Mouse (Mus musculus): ENCODE data around the gene Kcnh2. TPM values are rescaled to one million over a fixed set of nuclear protein-coding genes. Genes with fewer than 3 reads are reported as not detected.

The Kcnh2 gene
- total RNA-seq, 1 experiment from 2014 or later = 2.6 TPM

- ATAC-seq (replicated peaks in 1 of 2; ENCODE audit: insufficient read depth in 1 of 2, low FRiP score in 2 of 2, low TSS enrichment in 1 of 2, low read depth in 1 of 2, poor library complexity in 2 of 2, severe bottlenecking in 2 of 2) = no peak
Observed at GRCm38 (mm10) chr5:24291954-24292353, 59.5 kb downstream of the Kcnh2 start.

GRCm38 (mm10) chr5:24286221-24286970, 65.0 kb downstream of the Kcnh2 start:
- ATAC-seq (replicated peaks in 1 of 2; ENCODE audit: insufficient read depth in 1 of 2, low FRiP score in 2 of 2, low TSS enrichment in 1 of 2, low read depth in 1 of 2, poor library complexity in 2 of 2, severe bottlenecking in 2 of 2) = no peak

DNA sequence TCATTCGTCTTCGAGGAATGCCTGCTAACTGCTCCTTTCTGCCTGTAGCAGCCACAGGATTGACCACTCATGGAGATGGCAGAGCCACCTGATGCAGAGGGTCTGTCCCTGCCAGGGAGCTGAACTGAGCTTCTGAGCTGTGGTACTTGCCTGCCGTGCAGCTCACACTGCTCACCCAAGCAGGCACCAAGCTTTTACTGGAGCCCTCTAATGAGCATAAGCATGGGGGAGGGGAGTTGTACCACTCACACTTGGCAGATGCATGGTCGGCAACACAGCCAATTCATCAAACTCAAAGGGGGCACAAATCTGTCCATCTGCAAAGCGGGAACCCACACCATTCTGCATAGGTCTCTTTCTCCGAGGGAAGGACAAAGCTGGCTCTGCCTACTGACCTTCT, 67.3 kb downstream of the Kcnh2 start:
- ATAC-seq (replicated peaks in 1 of 2; ENCODE audit: insufficient read depth in 1 of 2, low FRiP score in 2 of 2, low TSS enrichment in 1 of 2, low read depth in 1 of 2, poor library complexity in 2 of 2, severe bottlenecking in 2 of 2) = no peak

- no peak for ATAC-seq (replicated peaks in 1 of 2; ENCODE audit: insufficient read depth in 1 of 2, low FRiP score in 2 of 2, low TSS enrichment in 1 of 2, low read depth in 1 of 2, poor library complexity in 2 of 2, severe bottlenecking in 2 of 2)
Observed at GRCm38 (mm10) chr5:24283181-24283580, 68.2 kb downstream of the Kcnh2 start.

DNA sequence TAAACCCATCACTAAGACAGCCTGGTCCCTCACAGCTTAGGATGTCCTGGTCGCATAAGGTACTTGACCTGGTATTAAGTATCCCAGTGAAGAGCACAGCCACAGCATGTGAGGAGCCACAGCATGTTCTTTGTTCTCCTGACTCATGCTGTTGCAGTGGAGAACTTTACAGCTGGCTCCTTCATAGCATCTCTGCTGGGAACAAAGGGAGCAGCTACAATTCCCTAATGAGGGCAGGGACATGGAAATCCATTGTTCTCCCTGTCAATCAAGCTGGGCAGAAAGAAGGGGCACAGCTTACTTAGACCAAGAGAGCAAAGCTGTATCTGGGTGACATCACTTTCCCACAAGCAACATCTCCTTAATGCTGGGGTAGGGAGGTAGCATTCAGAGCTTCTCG, 70.9 kb downstream of the Kcnh2 start:
- ATAC-seq (replicated peaks in 1 of 2; ENCODE audit: insufficient read depth in 1 of 2, low FRiP score in 2 of 2, low TSS enrichment in 1 of 2, low read depth in 1 of 2, poor library complexity in 2 of 2, severe bottlenecking in 2 of 2) = no peak

DNA sequence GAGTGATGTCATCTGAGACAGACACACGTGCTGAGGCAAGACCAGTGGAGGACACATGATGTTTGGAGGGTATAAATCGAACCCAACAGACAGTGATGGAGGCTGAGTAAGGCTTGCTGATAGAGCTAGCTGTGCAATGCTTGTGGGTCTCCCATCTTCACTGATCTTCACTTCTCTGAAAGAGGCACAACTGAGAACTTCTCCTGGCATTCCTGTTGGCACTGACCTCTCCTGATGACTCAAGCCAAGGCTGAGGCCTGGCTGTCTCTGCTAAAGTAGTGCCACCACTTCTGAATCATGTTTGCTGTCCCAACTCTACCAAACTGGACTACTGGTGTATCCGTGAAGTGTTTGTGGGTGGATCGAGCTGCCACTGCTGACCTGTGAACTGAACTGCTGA, 71.9 kb downstream of the Kcnh2 start:
- no peak for ATAC-seq (replicated peaks in 1 of 2; ENCODE audit: insufficient read depth in 1 of 2, low FRiP score in 2 of 2, low TSS enrichment in 1 of 2, low read depth in 1 of 2, poor library complexity in 2 of 2, severe bottlenecking in 2 of 2)

- no peak for ATAC-seq (replicated peaks in 1 of 2; ENCODE audit: insufficient read depth in 1 of 2, low FRiP score in 2 of 2, low TSS enrichment in 1 of 2, low read depth in 1 of 2, poor library complexity in 2 of 2, severe bottlenecking in 2 of 2)
Observed at GRCm38 (mm10) chr5:24278206-24278605, 73.2 kb downstream of the Kcnh2 start.

GRCm38 (mm10) chr5:24273683-24274621, 77.5 kb downstream of the Kcnh2 start:
- no peak for ATAC-seq (replicated peaks in 1 of 2; ENCODE audit: insufficient read depth in 1 of 2, low FRiP score in 2 of 2, low TSS enrichment in 1 of 2, low read depth in 1 of 2, poor library complexity in 2 of 2, severe bottlenecking in 2 of 2)

- ATAC-seq (replicated peaks in 1 of 2; ENCODE audit: insufficient read depth in 1 of 2, low FRiP score in 2 of 2, low TSS enrichment in 1 of 2, low read depth in 1 of 2, poor library complexity in 2 of 2, severe bottlenecking in 2 of 2) = no peak
Observed at GRCm38 (mm10) chr5:24270941-24271340, 80.5 kb downstream of the Kcnh2 start.

Other genes starting within 250 kb of the Kcnh2 start
- gene Nupl2, start 186.6 kb downstream of the Kcnh2 start, total RNA-seq (2017) = 8.0 and 10.6 TPM in 2 replicates
- not detected in 2 replicates for gene Nos3, start 13.2 kb upstream of the Kcnh2 start, total RNA-seq (2017)
- 3.8 and 5.6 TPM in 2 replicates for gene Atg9b, start 40.5 kb upstream of the Kcnh2 start, total RNA-seq (2017)
- gene Abcb8, start 42.1 kb upstream of the Kcnh2 start, total RNA-seq (2017) = 8.6 and 19.1 TPM in 2 replicates
- 0.19 TPM in 1 of 2 replicates, not detected in the other for gene Asic3, start 61.8 kb upstream of the Kcnh2 start, total RNA-seq (2017)
- gene Cdk5, start 71.9 kb upstream of the Kcnh2 start, total RNA-seq (2017) = 17.2 and 32.2 TPM in 2 replicates
- 24.3 and 40.5 TPM in 2 replicates for gene Slc4a2, start 72.2 kb upstream of the Kcnh2 start, total RNA-seq (2017)
- 14.8 and 29.4 TPM in 2 replicates for gene Fastk, start 93.7 kb upstream of the Kcnh2 start, total RNA-seq (2017)
- 16.1 and 16.3 TPM in 2 replicates for gene Tmub1, start 96.2 kb upstream of the Kcnh2 start, total RNA-seq (2017)
- 32.4 and 37.8 TPM in 2 replicates for gene Agap3, start 100.6 kb upstream of the Kcnh2 start, total RNA-seq (2017)
- not detected in 2 replicates for gene Gbx1, start 175.6 kb upstream of the Kcnh2 start, total RNA-seq (2017)
- gene Asb10, start 189.4 kb upstream of the Kcnh2 start, total RNA-seq (2017) = not detected in 2 replicates
- gene 4931409K22Rik, start 205.2 kb upstream of the Kcnh2 start, total RNA-seq (2017) = not detected in 2 replicates
- gene Abcf2, start 225.9 kb upstream of the Kcnh2 start, total RNA-seq (2017) = 75.0 and 89.8 TPM in 2 replicates
- 12.0 and 15.5 TPM in 2 replicates for gene Chpf2, start 235.1 kb upstream of the Kcnh2 start, total RNA-seq (2017)